Mouse (Mus musculus) heart, embryonic 16.5 days (tissue): ENCODE measurements around the gene Cad. TPM values are rescaled to one million over a fixed set of nuclear protein-coding genes. Genes with fewer than 3 reads are reported as not detected.
A peak's percentile ranks its signal among the peaks of the same experiment; 100 is the strongest.
"Not testable (repeated sequence)": the region's sequence is repeated elsewhere in the genome, so short reads cannot be mapped to it uniquely, and the experiment has no call there.

Source experiments
- ATAC-seq: fragments of 200-750 bp; cut with Nextera tagmentation; replicated peaks from 2 replicates; pipeline ENCODE4 v1.8.0; 2017; ENCODE audit warnings: moderate number of reproducible peaks; ENCODE audit not compliant: insufficient read depth, low FRiP score; ENCODE audit errors: extremely low read depth
- H3K27ac ChIP-seq: fragments of 300-500 bp; sonication (generic); 2 replicates; pipeline ENCODE4 v1.5.1; 2014; ENCODE audit warnings: mild to moderate bottlenecking, low read length, control low read depth, moderate library complexity
- H3K27me3 ChIP-seq: fragments of 300-500 bp; sonication (generic); 2 replicates; pipeline ENCODE4 v1.6.1; 2014; ENCODE audit warnings: low read length, mixed read lengths; ENCODE audit not compliant: control insufficient read depth, insufficient read depth
- H3K36me3 ChIP-seq: fragments of 300-500 bp; sonication (generic); 2 replicates; pipeline ENCODE4 v1.6.1; 2014; ENCODE audit not compliant: control insufficient read depth, insufficient read depth
- H3K4me1 ChIP-seq: fragments of 300-500 bp; sonication (generic); 2 replicates; pipeline ENCODE4 v1.6.1; 2014; ENCODE audit warnings: low read length, mixed read lengths; ENCODE audit not compliant: control insufficient read depth, insufficient read depth
- H3K4me2 ChIP-seq: fragments of 300-500 bp; sonication (generic); 2 replicates; pipeline ENCODE4 v1.6.1; 2014; ENCODE audit warnings: low read depth, mild to moderate bottlenecking, control low read depth, low read length
- H3K4me3 ChIP-seq: fragments of 300-500 bp; sonication (generic); 2 replicates; pipeline ENCODE4 v1.5.1; 2014; ENCODE audit warnings: mild to moderate bottlenecking, control low read depth, low read length
- H3K9ac ChIP-seq: fragments of 300-500 bp; sonication (generic); 2 replicates; pipeline ENCODE4 v1.6.1; 2014; ENCODE audit warnings: low read length, control low read depth
- H3K9me3 ChIP-seq: fragments of 300-500 bp; sonication (generic); replicated peaks from 2 replicates; pipeline ENCODE4 v1.6.1; 2016; ENCODE audit warnings: low read length; ENCODE audit not compliant: control insufficient read depth
- WGBS: fragments of 180-500 bp; shearing (Covaris S2); extraction: QIAGEN DNeasy Blood & Tissue Kit; methylation state at CpG from one replicate; pipeline ENCODE4 v1.1.7; 2014; 5-methylcytosine and 5-hydroxymethylcytosine counted together
- polyA plus RNA-seq: library from polyadenylated mRNA; unstranded; fragments of >200 nt; fragmentation: Nextera tagmentation; extraction: Ambion mirVana; gene quantifications from 2 replicates; pipeline ENCODE4 v1.2.1, GENCODE M21; 2015

The Cad gene
- polyA plus RNA-seq, 1 experiment from 2014 or later = 14.4 TPM

DNA sequence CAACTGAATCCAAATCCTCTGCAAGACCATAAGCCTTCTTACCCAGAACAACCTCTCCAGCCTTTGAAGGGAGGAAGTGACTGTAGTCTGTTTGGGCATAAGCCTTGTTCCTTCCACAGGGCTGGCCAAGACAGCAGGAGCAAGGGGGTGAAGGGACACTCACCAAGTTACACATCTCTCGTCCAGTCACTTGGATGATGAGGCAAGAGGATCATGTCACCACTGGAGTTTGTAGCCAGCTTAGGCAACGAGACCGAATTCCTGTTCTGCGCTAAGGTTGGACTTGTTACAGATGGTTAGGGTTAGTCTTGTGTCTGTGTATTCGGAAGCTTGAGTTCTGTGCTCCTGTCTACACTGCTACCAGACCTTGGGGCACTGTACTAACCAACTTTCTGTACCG is 19.9 kb upstream of the Cad start:
- no peak overlapping the region for H3K4me3 ChIP-seq
- H3K4me1 ChIP-seq = no peaks in the 10 kb centered on the region
- no peak for ATAC-seq
- H3K27me3 ChIP-seq = no peaks in the 10 kb centered on the region
- H3K9me3 ChIP-seq = no peaks in the 10 kb centered on the region
- no peak overlapping the region for H3K9ac ChIP-seq
- WGBS = 87% methylated on average over 6 of the region's 6 CpGs
- no peak overlapping the region for H3K4me2 ChIP-seq
- H3K36me3 ChIP-seq = peaks cover 5% of the 10 kb centered on the region; the same call in 1 of the 2 replicates
- H3K27ac ChIP-seq = no peak overlapping the region

- ATAC-seq, H3K9me3 ChIP-seq, H3K9ac ChIP-seq, H3K4me3 ChIP-seq, H3K4me2 ChIP-seq, H3K4me1 ChIP-seq, H3K27ac ChIP-seq, H3K27me3 ChIP-seq: not testable (repeated sequence)
- 80% methylated on average over 11 of the region's 11 CpGs for WGBS
- H3K36me3 ChIP-seq = peaks cover 11% of the 10 kb centered on the region; the same call in 1 of the 2 replicates
These were observed 18.0 kb upstream of the Cad start for GRCm38 (mm10) chr5:31036556-31036955.

DNA sequence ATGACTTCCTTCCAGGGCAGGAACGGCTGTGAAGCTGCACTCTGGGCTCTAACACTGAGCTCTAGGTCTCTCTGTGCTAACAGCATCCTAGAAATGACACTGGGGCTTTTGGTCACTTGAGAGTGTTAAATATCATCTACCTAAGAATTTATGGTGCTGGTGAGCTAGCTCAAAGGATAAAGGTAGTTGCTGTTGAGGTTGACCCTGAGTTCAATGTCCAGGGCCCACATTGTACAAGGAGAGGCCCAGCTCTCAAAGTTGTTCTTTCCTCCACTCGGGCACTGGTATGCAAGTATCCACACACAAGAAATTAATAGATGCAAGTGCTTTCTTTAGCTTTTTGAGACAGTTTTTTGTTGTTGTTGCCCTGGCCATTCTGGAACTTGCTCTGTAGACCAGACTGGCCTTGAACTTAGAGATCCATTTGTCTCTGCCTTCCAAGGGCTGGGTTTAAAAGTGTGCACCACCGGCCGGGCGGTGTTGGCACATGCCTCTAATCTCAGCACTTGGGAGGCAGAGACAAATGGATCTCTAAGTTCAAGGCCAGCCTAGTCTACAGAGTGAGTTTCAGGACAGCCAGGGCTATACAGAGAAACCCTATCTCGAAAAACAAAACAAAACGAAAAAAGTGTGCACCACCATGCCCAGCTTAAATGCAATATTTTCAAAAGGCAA is 16.3 kb upstream of the Cad start:
- no peaks in the 10 kb centered on the region for H3K4me1 ChIP-seq
- H3K27me3 ChIP-seq = no peaks in the 10 kb centered on the region
- no peak overlapping the region for H3K9ac ChIP-seq
- no peaks in the 10 kb centered on the region for H3K9me3 ChIP-seq
- H3K36me3 ChIP-seq = peaks cover 19% of the 10 kb centered on the region
- no peak for ATAC-seq
- H3K4me2 ChIP-seq = no peak overlapping the region
- no peak overlapping the region for H3K4me3 ChIP-seq
- WGBS = 87% methylated on average over 7 of the region's 7 CpGs
- no peak overlapping the region for H3K27ac ChIP-seq

- H3K9me3 ChIP-seq = no peaks in the 10 kb centered on the region
- WGBS = 91% methylated on average over 6 of the region's 6 CpGs
- H3K9ac ChIP-seq = no peak overlapping the region
- peaks cover 9% of the 10 kb centered on the region for H3K4me1 ChIP-seq
- no peaks in the 10 kb centered on the region for H3K27me3 ChIP-seq
- no peak for ATAC-seq
- H3K4me2 ChIP-seq = no peak overlapping the region
- H3K27ac ChIP-seq = no peak overlapping the region
- peaks cover 12% of the 10 kb centered on the region for H3K36me3 ChIP-seq
- no peak overlapping the region for H3K4me3 ChIP-seq
These were observed 8.2 kb upstream of the Cad start for GRCm38 (mm10) chr5:31046416-31046815.

DNA sequence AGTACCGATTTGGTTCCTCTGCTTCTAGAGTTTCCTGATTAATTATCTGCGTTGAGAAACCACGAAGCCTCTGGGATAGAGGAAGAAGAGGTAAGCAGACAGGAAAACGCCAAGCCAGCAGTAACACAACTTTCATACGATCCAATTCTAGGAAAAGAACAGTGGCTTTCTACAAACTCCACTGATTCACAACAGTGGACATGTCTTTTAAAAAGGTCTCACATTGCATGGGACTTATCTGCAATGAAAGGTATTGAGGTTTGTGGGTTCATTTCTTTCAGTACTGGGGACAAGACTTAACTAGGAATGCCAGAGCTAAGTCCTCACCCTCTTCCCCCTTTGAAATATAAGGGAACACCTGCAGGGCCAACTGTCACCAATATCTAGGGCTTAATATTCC is 7.5 kb upstream of the Cad start:
- WGBS = 61% methylated on average over 5 of the region's 5 CpGs
- Histone ChIP-seq H3K4me1 (peaks cover 9% of the 10 kb centered on the region), H3K27me3 (no peaks in the 10 kb centered on the region), H3K27ac (no peak overlapping the region), H3K9ac (peak overlapping the region; percentile 95), H3K4me3 (peak overlapping the region; percentile 87), H3K4me2 (peak overlapping the region; percentile 90), H3K36me3 (peaks cover 6% of the 10 kb centered on the region; the same call in 1 of the 2 replicates), H3K9me3 (no peaks in the 10 kb centered on the region)
- no peak for ATAC-seq

GRCm38 (mm10) chr5:31047848-31048762 is 6.5 kb upstream of the Cad start, which contains the start of gene Atraid:
Atraid (plus strand) TSS chr5:31048312.
- Histone ChIP-seq H3K27me3 (no peaks in the 10 kb centered on the region), H3K4me1 (peaks cover 9% of the 10 kb centered on the region), H3K9me3 (no peaks in the 10 kb centered on the region), H3K27ac (peak within 1 kb of the TSS; percentile 100), H3K4me2 (peak within 1 kb of the TSS; percentile 90), H3K36me3 (0 out of 2 replicates have a peak, but pooled peaks cover 3% of the 10 kb centered on the region), H3K9ac (peak within 1 kb of the TSS; percentile 95), H3K4me3 (peak within 1 kb of the TSS; percentile 87)
- under 1% methylated on average over 73 of the region's 73 CpGs for WGBS
- peak; percentile 97 for ATAC-seq

DNA sequence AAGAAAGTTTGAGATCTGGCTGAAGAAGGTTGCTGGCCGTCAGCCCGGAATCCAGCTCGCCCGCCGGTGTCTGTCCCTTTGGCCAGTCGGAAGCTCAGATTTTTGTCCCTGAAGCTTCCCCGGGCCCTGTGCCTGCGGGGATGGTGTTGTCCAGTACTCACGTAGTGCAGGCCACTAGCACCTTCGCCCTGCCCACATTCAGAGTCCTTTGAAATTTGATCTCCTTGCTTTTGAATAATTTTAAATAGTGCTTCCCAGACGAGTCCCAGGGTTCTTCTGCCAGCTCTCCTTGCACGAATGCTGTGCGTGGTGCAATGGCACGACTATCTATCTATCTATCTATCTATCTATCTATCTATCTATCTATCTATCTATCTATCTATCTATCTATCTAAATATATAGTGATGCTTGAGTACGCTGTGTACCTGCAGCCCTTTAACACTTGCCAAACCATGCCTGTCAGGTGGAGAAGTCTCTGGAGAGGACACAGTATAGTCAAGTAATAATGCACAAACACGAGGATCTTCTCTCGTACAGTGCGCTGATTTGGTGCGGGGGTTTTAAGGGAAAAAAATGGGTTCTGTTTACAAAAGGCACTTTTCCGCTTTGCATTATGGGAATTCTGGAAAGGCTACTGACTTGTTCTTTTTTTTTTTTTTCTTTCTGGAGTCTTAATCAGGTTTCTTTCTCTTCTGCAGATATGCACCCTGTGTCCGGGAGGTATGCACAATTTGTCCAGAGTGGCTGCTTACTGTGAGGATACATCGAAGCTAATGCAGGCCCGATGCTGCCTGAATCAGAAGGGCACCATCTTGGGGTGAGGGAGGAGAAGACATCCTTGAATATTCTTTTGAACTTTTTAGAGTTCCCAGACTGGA is 5.6 kb upstream of the Cad start, which contains the start of gene Slc5a6:
Slc5a6 (minus strand) TSS at position 162 of the 879 bp plus-strand sequence.
- peak within 1 kb of the TSS; percentile 90 for H3K4me2 ChIP-seq
- peak within 1 kb of the TSS; percentile 95 for H3K9ac ChIP-seq
- H3K4me1 ChIP-seq = peaks cover 11% of the 10 kb centered on the region
- peak within 1 kb of the TSS; percentile 100 for H3K27ac ChIP-seq
- H3K4me3 ChIP-seq = peak within 1 kb of the TSS; percentile 87
- H3K27me3 ChIP-seq = no peaks in the 10 kb centered on the region
- H3K9me3 ChIP-seq = no peaks in the 10 kb centered on the region
- peak; percentile 46 for ATAC-seq
- WGBS = under 1% methylated on average over 23 of the region's 23 CpGs
- 0 out of 2 replicates have a peak, but pooled peaks cover 3% of the 10 kb centered on the region for H3K36me3 ChIP-seq

DNA sequence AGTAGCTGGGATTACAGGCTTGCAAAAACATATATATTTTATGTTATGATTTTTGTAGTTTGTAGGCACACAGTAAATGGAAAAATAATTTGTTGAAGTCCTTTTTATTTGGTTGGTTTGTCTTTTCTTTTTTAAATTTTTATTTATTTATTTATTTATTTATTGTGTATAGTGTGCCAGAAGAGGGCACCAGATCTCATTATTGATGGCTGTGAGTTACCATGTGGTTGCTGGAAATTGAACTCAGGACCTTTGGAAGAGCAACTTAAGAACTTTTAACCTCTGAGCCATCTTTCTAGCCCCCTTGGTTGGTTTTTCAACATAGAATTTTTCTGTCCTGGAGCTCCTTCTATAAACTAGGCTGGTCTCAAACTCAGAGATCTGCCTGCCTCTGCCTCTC is 4.2 kb upstream of the Cad start:
- Histone ChIP-seq H3K4me2 (no peak overlapping the region), H3K4me3 (no peak overlapping the region), H3K9ac (no peak overlapping the region), H3K9me3 (no peaks in the 10 kb centered on the region), H3K36me3 (0 out of 2 replicates have a peak, but pooled peaks cover 3% of the 10 kb centered on the region), H3K27me3 (no peaks in the 10 kb centered on the region), H3K27ac (no peak overlapping the region), H3K4me1 (peaks cover 16% of the 10 kb centered on the region)
- no peak for ATAC-seq
